Mouse (Mus musculus) ES-Bruce4 (cell line): ENCODE data around the gene Pcbd2.

Experiments used
- CTCF ChIP-seq: IDR thresholded peaks from one replicate; pipeline ENCODE4 v1.8.1; 2011; ENCODE audit warnings: low read depth, low read length
- EP300 ChIP-seq: IDR thresholded peaks from 2 replicates; pipeline ENCODE4 v1.6.1; 2011; ENCODE audit warnings: low read depth, low read length; ENCODE audit not compliant: insufficient read depth

DNA sequence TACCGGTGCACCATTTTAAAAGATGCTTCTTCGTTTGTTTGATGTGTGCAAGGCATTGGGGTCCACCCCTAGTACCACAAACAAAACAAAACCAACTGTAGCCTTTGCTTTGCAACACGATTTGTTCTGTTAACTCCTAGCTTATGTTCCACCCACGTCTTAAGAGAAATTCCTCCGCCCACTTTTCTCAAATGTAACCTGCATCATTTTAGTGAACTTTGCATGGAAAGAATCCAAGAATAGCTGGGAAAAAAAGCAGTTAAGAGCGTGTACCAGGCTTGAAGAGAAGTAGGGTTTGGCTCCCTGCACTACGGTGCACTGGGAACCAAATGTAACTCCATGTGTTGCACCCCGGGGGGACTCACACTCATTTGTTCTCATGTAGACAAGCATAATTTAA, 33.1 kb upstream of the Pcbd2 start:
- TF ChIP-seq EP300 (no peak), CTCF (no peak)
